Mouse (Mus musculus) embryonic fibroblast, embryonic 13.5 days (primary cell): ENCODE measurements at regions not wholly inside any gene's neighbourhood (a gene's known extent, or its start where the extent isn't known, plus 50 kb on each side); places are given as distances from the start of the nearest gene placed in this dataset.

Source experiments
- CTCF ChIP-seq: IDR thresholded peaks from 2 replicates; pipeline ENCODE4 v1.5.1; 2011; ENCODE audit warnings: mild to moderate bottlenecking, control low read depth, low read length, moderate library complexity, borderline replicate concordance; ENCODE audit not compliant: insufficient read depth
- POLR2A ChIP-seq: IDR thresholded peaks from 2 replicates; pipeline ENCODE4 v1.6.1; 2011; ENCODE audit warnings: low read depth, mild to moderate bottlenecking, control low read depth, low read length, moderate library complexity

GRCm38 (mm10) chr11:110595266-110595862 is 196.4 kb downstream of the Map2k6 start:
- TF ChIP-seq CTCF (no peak), POLR2A (no peak)
